Mouse (Mus musculus): ENCODE data around the gene Rsph6a. TPM values are rescaled to one million over a fixed set of nuclear protein-coding genes. Genes with fewer than 3 reads are reported as not detected.

Rsph6a gene
- polyA plus RNA-seq, 1 experiment from 2014 or later: not detected

- DNase-seq (ENCODE audit: low spot score): no peak
- H3K9ac ChIP-seq (ENCODE audit: low read length): no peak overlapping the region
- no peaks in the 10 kb centered on the region for H3K27me3 ChIP-seq (ENCODE audit: control insufficient read depth, insufficient read depth, low read length)
- WGBS: 71% methylated on average over 3 of the region's 3 CpGs
- no peak overlapping the region for H3K4me2 ChIP-seq (ENCODE audit: low read depth, low read length, severe bottlenecking)
- no peaks in the 10 kb centered on the region for H3K4me1 ChIP-seq (replicated peaks; ENCODE audit: control insufficient read depth, insufficient read depth, low read length)
- no peaks in the 10 kb centered on the region for H3K36me3 ChIP-seq (ENCODE audit: control insufficient read depth, insufficient read depth, low read length)
- no peaks in the 10 kb centered on the region for H3K9me3 ChIP-seq (ENCODE audit: control insufficient read depth, low read length)
- no peak overlapping the region for H3K4me3 ChIP-seq (ENCODE audit: low read depth, low read length)
- no peak overlapping the region for H3K27ac ChIP-seq (ENCODE audit: low read depth, low read length)
- ATAC-seq (replicated peaks; ENCODE audit: low FRiP score): no peak
These were observed 52.9 kb downstream of the Rsph6a start for GRCm38 (mm10) chr7:19107436-19107835.

GRCm38 (mm10) chr7:19109565-19109964, 55.1 kb downstream of the Rsph6a start:
- Histone ChIP-seq H3K9me3 (ENCODE audit: control insufficient read depth, low read length) (no peaks in the 10 kb centered on the region), H3K4me3 (ENCODE audit: low read depth, low read length) (no peak overlapping the region), H3K27me3 (ENCODE audit: control insufficient read depth, insufficient read depth, low read length) (no peaks in the 10 kb centered on the region), H3K4me1 (replicated peaks; ENCODE audit: control insufficient read depth, insufficient read depth, low read length) (no peaks in the 10 kb centered on the region), H3K9ac (ENCODE audit: low read length) (no peak overlapping the region), H3K36me3 (ENCODE audit: control insufficient read depth, insufficient read depth, low read length) (no peaks in the 10 kb centered on the region), H3K4me2 (ENCODE audit: low read depth, low read length, severe bottlenecking) (no peak overlapping the region), H3K27ac (ENCODE audit: low read depth, low read length) (no peak overlapping the region)
- DNase-seq (ENCODE audit: low spot score) (no peak), ATAC-seq (replicated peaks; ENCODE audit: low FRiP score) (no peak)
- 81% methylated on average over 1 of the region's 1 CpGs for WGBS

- H3K4me1 ChIP-seq (replicated peaks; ENCODE audit: control insufficient read depth, insufficient read depth, low read length): peaks cover 7% of the 10 kb centered on the region; the same call in 1 of the 2 replicates
- 18% methylated on average over 64 of the region's 64 CpGs for WGBS
- peak within 1 kb of the TSS; percentile 12; the same call in 1 of the 2 replicates for H3K4me3 ChIP-seq (ENCODE audit: low read depth, low read length)
- no peaks in the 10 kb centered on the region for H3K36me3 ChIP-seq (ENCODE audit: control insufficient read depth, insufficient read depth, low read length)
- no peak within 1 kb of the TSS for H3K27ac ChIP-seq (ENCODE audit: low read depth, low read length)
- no peak within 1 kb of the TSS for H3K9ac ChIP-seq (ENCODE audit: low read length)
- peak; percentile 42 for ATAC-seq (replicated peaks; ENCODE audit: low FRiP score)
- H3K27me3 ChIP-seq (ENCODE audit: control insufficient read depth, insufficient read depth, low read length): peaks cover 6% of the 10 kb centered on the region
- peaks cover 11% of the 10 kb centered on the region; the same call in 1 of the 2 replicates for H3K9me3 ChIP-seq (ENCODE audit: control insufficient read depth, low read length)
- H3K4me2 ChIP-seq (ENCODE audit: low read depth, low read length, severe bottlenecking): peak within 1 kb of the TSS; percentile 24; the same call in 1 of the 2 replicates
- DNase-seq (ENCODE audit: low spot score): peak; percentile 84
These were observed 63.7 kb downstream of the Rsph6a start, which contains the start of gene Gm4969 for GRCm38 (mm10) chr7:19118028-19118771. TSS of gene Gm4969 (minus strand) at chr7:19118368.

GRCm38 (mm10) chr7:19119083-19119482, 64.6 kb downstream of the Rsph6a start:
- Histone ChIP-seq H3K27me3 (ENCODE audit: control insufficient read depth, insufficient read depth, low read length) (peaks cover 6% of the 10 kb centered on the region), H3K27ac (ENCODE audit: low read depth, low read length) (no peak overlapping the region), H3K36me3 (ENCODE audit: control insufficient read depth, insufficient read depth, low read length) (no peaks in the 10 kb centered on the region), H3K9me3 (ENCODE audit: control insufficient read depth, low read length) (peaks cover 11% of the 10 kb centered on the region; the same call in 1 of the 2 replicates), H3K9ac (ENCODE audit: low read length) (no peak overlapping the region), H3K4me3 (ENCODE audit: low read depth, low read length) (peak overlapping the region; percentile 75; the same call in 1 of the 2 replicates), H3K4me1 (replicated peaks; ENCODE audit: control insufficient read depth, insufficient read depth, low read length) (peaks cover 7% of the 10 kb centered on the region; the same call in 1 of the 2 replicates), H3K4me2 (ENCODE audit: low read depth, low read length, severe bottlenecking) (no peak overlapping the region)
- DNase-seq (ENCODE audit: low spot score): no peak
- WGBS: 94% methylated on average over 8 of the region's 8 CpGs
- peak; percentile 44 for ATAC-seq (replicated peaks; ENCODE audit: low FRiP score)

GRCm38 (mm10) chr7:19119631-19120429, 65.3 kb downstream of the Rsph6a start, which contains the start of gene Fbxo46:
TSS of gene Fbxo46 (plus strand) at chr7:19119859.
- peak; percentile 95 for ATAC-seq (replicated peaks; ENCODE audit: low FRiP score)
- peak; percentile 94 for DNase-seq (ENCODE audit: low spot score)
- H3K27ac ChIP-seq (ENCODE audit: low read depth, low read length): no peak within 1 kb of the TSS
- no peaks in the 10 kb centered on the region for H3K36me3 ChIP-seq (ENCODE audit: control insufficient read depth, insufficient read depth, low read length)
- H3K4me1 ChIP-seq (replicated peaks; ENCODE audit: control insufficient read depth, insufficient read depth, low read length): peaks cover 7% of the 10 kb centered on the region; the same call in 1 of the 2 replicates
- peak within 1 kb of the TSS; percentile 75 for H3K4me3 ChIP-seq (ENCODE audit: low read depth, low read length)
- 3% methylated on average over 34 of the region's 34 CpGs for WGBS
- peaks cover 11% of the 10 kb centered on the region; the same call in 1 of the 2 replicates for H3K9me3 ChIP-seq (ENCODE audit: control insufficient read depth, low read length)
- peak within 1 kb of the TSS; percentile 77 for H3K9ac ChIP-seq (ENCODE audit: low read length)
- H3K27me3 ChIP-seq (ENCODE audit: control insufficient read depth, insufficient read depth, low read length): peaks cover 6% of the 10 kb centered on the region
- peak within 1 kb of the TSS; percentile 81 for H3K4me2 ChIP-seq (ENCODE audit: low read depth, low read length, severe bottlenecking)

GRCm38 (mm10) chr7:19121686-19122085, 67.2 kb downstream of the Rsph6a start:
- H3K36me3 ChIP-seq (ENCODE audit: control insufficient read depth, insufficient read depth, low read length): no peaks in the 10 kb centered on the region
- H3K9ac ChIP-seq (ENCODE audit: low read length): no peak overlapping the region
- ATAC-seq (replicated peaks; ENCODE audit: low FRiP score) (no peak), DNase-seq (ENCODE audit: low spot score) (no peak)
- H3K9me3 ChIP-seq (ENCODE audit: control insufficient read depth, low read length): peaks cover 11% of the 10 kb centered on the region; the same call in 1 of the 2 replicates
- H3K4me2 ChIP-seq (ENCODE audit: low read depth, low read length, severe bottlenecking): no peak overlapping the region
- H3K4me3 ChIP-seq (ENCODE audit: low read depth, low read length): no peak overlapping the region
- peaks cover 6% of the 10 kb centered on the region for H3K27me3 ChIP-seq (ENCODE audit: control insufficient read depth, insufficient read depth, low read length)
- H3K4me1 ChIP-seq (replicated peaks; ENCODE audit: control insufficient read depth, insufficient read depth, low read length): peaks cover 7% of the 10 kb centered on the region; the same call in 1 of the 2 replicates
- no peak overlapping the region for H3K27ac ChIP-seq (ENCODE audit: low read depth, low read length)
- 94% methylated on average over 4 of the region's 4 CpGs for WGBS

Small RNA genes within 50 kb of the gene (microRNA-seq; reads per million reads assigned to microRNA genes)
- not detected for gene Mir3100 (ENCODE audit: insufficient number of aligned reads)

Other genes with a start within 250 kb of the Rsph6a start
- gene Psg17, start 233.1 kb upstream of the Rsph6a start, polyA plus RNA-seq (2014; fragmentation: Nextera tagmentation; extraction: Ambion mirVana): not detected in 2 replicates
- gene Mill2, start 214.7 kb upstream of the Rsph6a start, polyA plus RNA-seq (2014; fragmentation: Nextera tagmentation; extraction: Ambion mirVana): 0.09 TPM in 1 of 2 replicates, not detected in the other
- gene Pglyrp1, start 183.4 kb upstream of the Rsph6a start, polyA plus RNA-seq (2014; fragmentation: Nextera tagmentation; extraction: Ambion mirVana): 0.48 and 0.94 TPM in 2 replicates
- 32.2 and 32.6 TPM in 2 replicates for gene Ccdc61, start 144.3 kb upstream of the Rsph6a start, polyA plus RNA-seq (2014; fragmentation: Nextera tagmentation; extraction: Ambion mirVana)
- gene Nova2, start 128.8 kb upstream of the Rsph6a start, polyA plus RNA-seq (2014; fragmentation: Nextera tagmentation; extraction: Ambion mirVana): 6.9 and 8.3 TPM in 2 replicates
- gene Nanos2, start 67.3 kb upstream of the Rsph6a start, polyA plus RNA-seq (2014; fragmentation: Nextera tagmentation; extraction: Ambion mirVana): not detected in 2 replicates
- 4.6 and 4.7 TPM in 2 replicates for gene Mypop, start 63.4 kb upstream of the Rsph6a start, polyA plus RNA-seq (2014; fragmentation: Nextera tagmentation; extraction: Ambion mirVana)
- gene Irf2bp1, start 50.6 kb upstream of the Rsph6a start, polyA plus RNA-seq (2014; fragmentation: Nextera tagmentation; extraction: Ambion mirVana): 31.6 and 39.4 TPM in 2 replicates
- not detected in 2 replicates for gene Foxa3, start 31.2 kb upstream of the Rsph6a start, polyA plus RNA-seq (2014; fragmentation: Nextera tagmentation; extraction: Ambion mirVana)
- 31.0 and 39.7 TPM in 2 replicates for gene Sympk, start 30.3 kb upstream of the Rsph6a start, polyA plus RNA-seq (2014; fragmentation: Nextera tagmentation; extraction: Ambion mirVana)
- 20.9 and 25.4 TPM in 2 replicates for gene Dmwd, start 21.5 kb downstream of the Rsph6a start, polyA plus RNA-seq (2014; fragmentation: Nextera tagmentation; extraction: Ambion mirVana)
- 12.4 and 13.8 TPM in 2 replicates for gene Dmpk, start 29.2 kb downstream of the Rsph6a start, polyA plus RNA-seq (2014; fragmentation: Nextera tagmentation; extraction: Ambion mirVana)
- 9.9 and 10.8 TPM in 2 replicates for gene Six5, start 39.9 kb downstream of the Rsph6a start, polyA plus RNA-seq (2014; fragmentation: Nextera tagmentation; extraction: Ambion mirVana)
- gene Gm4969, start 63.7 kb downstream of the Rsph6a start, polyA plus RNA-seq (2014; fragmentation: Nextera tagmentation; extraction: Ambion mirVana): 1.2 and 1.4 TPM in 2 replicates
- 13.6 and 13.9 TPM in 2 replicates for gene Fbxo46, start 65.2 kb downstream of the Rsph6a start, polyA plus RNA-seq (2014; fragmentation: Nextera tagmentation; extraction: Ambion mirVana)
- 13.8 and 13.9 TPM in 2 replicates for gene Qpctl, start 94.6 kb downstream of the Rsph6a start, polyA plus RNA-seq (2014; fragmentation: Nextera tagmentation; extraction: Ambion mirVana)
- gene Snrpd2, start 95.0 kb downstream of the Rsph6a start, polyA plus RNA-seq (2014; fragmentation: Nextera tagmentation; extraction: Ambion mirVana): 154 and 158 TPM in 2 replicates
- 0.56 and 0.75 TPM in 2 replicates for gene Gipr, start 111.4 kb downstream of the Rsph6a start, polyA plus RNA-seq (2014; fragmentation: Nextera tagmentation; extraction: Ambion mirVana)
- gene Eml2, start 121.7 kb downstream of the Rsph6a start, polyA plus RNA-seq (2014; fragmentation: Nextera tagmentation; extraction: Ambion mirVana): 2.0 and 2.1 TPM in 2 replicates
- 1.6 and 2.5 TPM in 2 replicates for gene Gpr4, start 157.8 kb downstream of the Rsph6a start, polyA plus RNA-seq (2014; fragmentation: Nextera tagmentation; extraction: Ambion mirVana)
- gene Opa3, start 173.6 kb downstream of the Rsph6a start, polyA plus RNA-seq (2014; fragmentation: Nextera tagmentation; extraction: Ambion mirVana): 54.1 and 59.8 TPM in 2 replicates
- gene Vasp, start 217.1 kb downstream of the Rsph6a start, polyA plus RNA-seq (2014; fragmentation: Nextera tagmentation; extraction: Ambion mirVana): 52.8 and 53.0 TPM in 2 replicates
- gene Ppm1n, start 225.4 kb downstream of the Rsph6a start, polyA plus RNA-seq (2014; fragmentation: Nextera tagmentation; extraction: Ambion mirVana): 0.44 TPM in 1 of 2 replicates, not detected in the other
- 47.3 and 54.7 TPM in 2 replicates for gene Rtn2, start 227.9 kb downstream of the Rsph6a start, polyA plus RNA-seq (2014; fragmentation: Nextera tagmentation; extraction: Ambion mirVana)